Mouse (Mus musculus): ENCODE measurements around the gene Apobec2.
A peak's percentile ranks its signal among the peaks of the same experiment; 100 is the strongest.
"Not testable (repeated sequence)": the region's sequence is repeated elsewhere in the genome, so short reads cannot be mapped to it uniquely, and the experiment has no call there.

Gene Apobec2

DNA sequence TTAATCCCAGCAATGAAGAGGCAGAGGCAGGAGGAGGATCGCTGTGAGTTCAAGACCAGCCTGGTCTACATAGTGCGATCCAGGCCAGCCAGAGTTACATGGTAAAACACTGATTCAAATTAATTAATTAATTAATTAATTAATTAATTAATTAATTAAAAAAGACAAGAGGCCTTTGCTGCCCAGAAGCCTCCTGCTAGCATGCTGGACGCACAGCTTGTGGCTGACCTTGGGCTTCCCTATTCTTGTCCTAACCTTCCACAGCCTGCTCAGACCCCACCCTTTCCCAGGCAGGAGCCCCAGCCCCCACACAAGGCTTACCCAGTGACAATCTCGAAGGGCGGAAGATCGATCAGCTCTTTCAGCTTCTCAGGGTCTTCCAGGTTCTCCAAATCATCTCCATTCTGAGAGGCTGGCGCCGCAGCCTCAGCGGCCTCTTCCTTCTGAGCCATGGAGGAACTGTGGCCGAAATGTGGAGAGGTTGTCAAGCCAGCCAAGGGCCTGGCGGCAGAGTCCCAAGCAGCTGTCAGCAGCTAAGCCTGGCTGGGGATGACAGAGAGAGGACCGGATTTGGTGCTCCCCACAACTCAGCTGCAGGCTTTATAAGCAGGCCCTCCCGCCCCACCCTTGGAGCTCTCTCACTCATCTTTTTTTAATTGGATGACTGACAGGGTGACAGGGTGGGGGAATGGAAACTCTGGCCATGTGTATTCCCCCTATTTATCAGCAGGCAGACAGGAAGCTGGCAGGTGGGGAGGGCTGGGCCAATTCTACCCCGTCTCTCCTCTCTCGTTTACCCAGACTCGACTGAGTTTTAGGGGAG, at the start of gene Apobec2:
Apobec2 (minus strand) TSS at position 773 of the 823 bp plus-strand sequence.
- peak; percentile 39 for DNase-seq

DNA sequence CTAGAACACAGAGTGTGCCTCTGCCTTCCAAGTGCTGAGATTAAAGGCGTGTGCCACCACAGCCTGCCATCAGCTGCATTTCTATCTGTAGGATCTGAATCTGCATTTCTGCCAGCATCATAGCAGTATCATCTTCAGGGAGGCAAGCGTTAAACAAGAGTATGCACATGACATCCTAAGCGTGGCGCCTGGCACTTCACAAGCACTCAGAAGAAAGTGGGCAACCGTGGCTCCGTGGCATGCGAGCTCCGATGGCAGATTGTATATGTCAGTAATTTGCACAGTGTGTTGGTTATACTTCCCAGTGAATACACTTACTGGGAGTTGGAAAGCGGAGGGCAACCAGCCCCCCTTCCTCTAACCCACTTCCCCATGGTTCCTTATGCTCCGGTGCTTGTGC, 47.2 kb upstream of the Apobec2 start:
- DNase-seq: no peak

- DNase-seq: no peak
Observed at GRCm38 (mm10) chr17:48475444-48475843, 42.7 kb upstream of the Apobec2 start.

DNA sequence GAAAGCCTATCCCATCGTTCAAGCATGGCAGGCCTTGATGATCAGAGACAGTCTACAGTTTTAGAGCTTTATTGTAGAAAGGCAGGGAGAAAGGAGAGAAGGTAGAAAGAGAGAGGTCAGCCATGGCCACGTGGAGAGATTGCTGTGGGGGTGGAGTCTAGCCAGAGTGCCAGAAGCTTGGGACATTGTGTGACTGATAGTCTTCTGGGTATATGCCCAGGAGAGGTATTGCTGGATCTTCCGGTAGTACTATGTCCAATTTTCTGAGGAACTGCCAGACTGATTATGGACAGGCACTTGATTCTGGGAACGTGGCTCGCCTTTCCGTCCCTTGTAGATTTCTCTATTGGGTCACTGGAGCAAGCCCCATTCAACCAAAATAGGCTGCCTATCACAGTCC, 41.6 kb upstream of the Apobec2 start:
- not testable (repeated sequence) for DNase-seq

DNA sequence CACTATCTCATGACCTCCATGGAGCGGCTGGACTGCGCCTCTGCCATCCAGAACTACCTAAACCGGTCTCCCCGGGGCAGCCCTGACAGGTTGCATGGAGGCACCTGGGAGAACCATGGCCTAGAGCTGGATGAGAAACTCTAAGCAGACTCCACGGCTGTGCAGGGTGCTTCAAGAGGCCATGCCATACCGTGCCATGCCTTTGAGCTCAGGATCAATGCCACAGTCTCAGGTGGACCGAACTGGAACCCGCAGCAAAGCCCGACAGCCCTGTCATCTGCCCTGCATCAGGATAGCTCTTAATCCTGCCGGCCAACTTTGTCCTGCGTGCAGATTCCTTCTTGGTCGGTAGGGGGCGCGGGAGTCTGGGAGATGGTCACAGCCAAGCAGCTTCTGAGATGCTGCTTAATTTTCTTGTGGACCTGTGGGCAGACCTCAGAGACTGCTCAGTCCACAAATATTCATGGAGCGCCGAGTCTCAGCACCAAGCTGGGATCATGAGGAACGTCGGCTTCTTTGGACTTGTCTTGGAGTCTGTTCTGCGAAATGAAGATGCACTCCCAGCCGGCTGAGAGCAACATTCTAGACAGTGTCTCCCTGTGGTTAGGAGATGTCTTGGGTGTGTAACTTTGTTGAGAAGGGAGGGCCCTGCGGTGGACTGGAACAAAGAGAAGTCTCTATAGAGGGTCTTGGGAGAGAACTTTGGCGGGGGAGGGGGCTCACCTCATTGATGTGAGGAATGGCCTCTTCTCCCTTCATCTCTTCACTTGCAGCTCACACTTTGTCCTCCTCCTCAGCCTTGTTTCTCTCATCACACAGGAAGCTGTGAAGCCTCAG, 34.9 kb upstream of the Apobec2 start:
- peak; percentile 89 for DNase-seq

DNA sequence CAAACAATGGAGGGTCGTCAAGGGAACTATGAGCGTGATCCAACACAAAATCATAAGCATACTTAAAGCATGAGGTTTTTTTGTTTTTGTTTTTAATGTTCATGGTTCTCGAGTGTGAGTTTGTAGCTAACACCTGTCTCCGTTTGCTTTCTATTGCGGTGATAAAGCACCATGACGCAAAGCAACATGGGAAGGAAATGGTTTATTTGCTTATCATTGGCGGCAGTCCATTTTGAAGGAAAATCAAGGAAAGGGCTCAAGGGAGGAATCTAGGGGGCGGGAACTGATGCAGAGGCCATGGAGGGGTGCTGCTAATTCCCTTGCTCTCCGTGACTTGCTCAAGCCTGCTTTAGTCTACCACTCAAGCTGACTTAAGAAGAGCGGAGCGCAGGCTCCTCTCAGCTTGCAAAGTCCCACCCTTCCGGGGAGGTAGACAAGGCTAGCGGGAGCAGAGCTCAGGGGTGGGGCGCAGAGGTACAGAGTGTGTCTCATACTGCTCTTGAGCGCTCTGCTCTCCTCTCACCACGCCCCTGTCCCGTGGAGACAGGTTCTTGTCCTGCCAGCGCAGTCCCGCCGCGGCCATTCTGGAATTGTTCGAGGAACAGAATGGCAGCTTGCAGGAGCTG, 34.2 kb upstream of the Apobec2 start:
- DNase-seq: peak; percentile 82

DNA sequence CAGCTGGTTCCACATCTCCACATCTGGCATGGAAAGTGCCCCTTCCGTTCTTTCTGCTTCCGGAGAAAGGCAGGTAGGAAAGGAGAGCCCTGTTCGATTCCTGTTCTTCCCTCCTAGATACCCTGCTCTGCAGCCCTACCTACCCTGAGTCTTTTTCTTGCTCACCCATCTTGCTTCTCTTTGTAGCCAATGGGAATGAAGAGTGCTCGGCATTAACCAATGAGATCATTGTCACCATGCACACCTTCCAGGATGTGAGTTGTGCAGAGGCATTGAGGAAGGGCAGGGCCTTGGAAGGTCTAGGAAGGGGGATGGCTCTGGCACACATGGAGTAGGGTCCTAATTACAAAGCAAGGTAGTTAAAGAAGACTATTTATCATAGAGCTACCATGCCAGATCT, 30.7 kb upstream of the Apobec2 start:
- DNase-seq: no peak

GRCm38 (mm10) chr17:48462096-48462495, 29.4 kb upstream of the Apobec2 start:
- no peak for DNase-seq

GRCm38 (mm10) chr17:48457971-48458653, 25.4 kb upstream of the Apobec2 start:
- no peak for DNase-seq

GRCm38 (mm10) chr17:48455955-48456354, 23.2 kb upstream of the Apobec2 start:
- DNase-seq: no peak

- peak; percentile 87 for DNase-seq
Observed at GRCm38 (mm10) chr17:48454688-48455087, 22.0 kb upstream of the Apobec2 start, which contains the start of gene Unc5cl. TSS of gene Unc5cl (plus strand) at chr17:48454901.

- DNase-seq: no peak
Observed at GRCm38 (mm10) chr17:48454190-48454589, 21.5 kb upstream of the Apobec2 start.

- DNase-seq: peak; percentile 60
Observed at GRCm38 (mm10) chr17:48453489-48453888, 20.8 kb upstream of the Apobec2 start.

DNA sequence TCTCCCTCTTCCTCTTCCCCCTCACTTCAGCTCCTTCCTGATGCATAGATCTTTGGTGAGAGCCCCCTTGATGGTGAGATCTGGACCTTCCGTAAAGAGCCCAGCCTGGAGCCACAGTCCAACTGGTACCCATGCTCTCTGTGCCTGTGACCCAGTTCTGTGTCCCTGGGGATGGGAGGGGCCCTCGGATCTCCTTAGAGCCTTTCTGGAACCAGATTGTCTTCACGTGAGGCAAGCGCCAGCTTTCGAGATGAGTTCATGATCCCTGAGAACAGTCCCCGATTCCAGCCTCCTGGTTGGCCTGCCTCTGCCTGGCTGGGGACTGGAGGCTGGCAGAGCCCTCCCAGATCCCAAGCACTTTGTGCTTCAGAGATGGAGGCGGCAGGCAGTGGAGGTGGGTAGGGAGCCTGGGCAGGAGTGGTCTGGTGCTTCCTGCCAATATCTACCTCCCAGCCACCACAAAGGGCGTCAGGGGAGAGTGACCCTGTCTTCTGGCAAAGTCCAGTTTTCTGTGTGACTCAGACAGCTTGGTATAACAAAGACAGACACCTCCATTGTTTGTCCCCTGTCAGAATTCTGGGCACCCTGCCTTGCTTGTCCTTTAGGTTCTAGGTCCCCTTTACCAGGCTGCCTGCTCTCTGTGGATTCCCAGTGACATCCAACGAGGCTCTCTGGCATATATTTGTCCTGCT, 19.2 kb upstream of the Apobec2 start:
- peak; percentile 64 for DNase-seq

GRCm38 (mm10) chr17:48451353-48451675, 18.6 kb upstream of the Apobec2 start, which contains the start of gene Tspo2:
TSS of gene Tspo2 (minus strand) at chr17:48451522.
- DNase-seq: peak; percentile 90

- DNase-seq: peak; percentile 92
Observed at GRCm38 (mm10) chr17:48450666-48451352, 18.1 kb upstream of the Apobec2 start.

GRCm38 (mm10) chr17:48447675-48448074, 14.9 kb upstream of the Apobec2 start:
- peak; percentile 82 for DNase-seq

DNA sequence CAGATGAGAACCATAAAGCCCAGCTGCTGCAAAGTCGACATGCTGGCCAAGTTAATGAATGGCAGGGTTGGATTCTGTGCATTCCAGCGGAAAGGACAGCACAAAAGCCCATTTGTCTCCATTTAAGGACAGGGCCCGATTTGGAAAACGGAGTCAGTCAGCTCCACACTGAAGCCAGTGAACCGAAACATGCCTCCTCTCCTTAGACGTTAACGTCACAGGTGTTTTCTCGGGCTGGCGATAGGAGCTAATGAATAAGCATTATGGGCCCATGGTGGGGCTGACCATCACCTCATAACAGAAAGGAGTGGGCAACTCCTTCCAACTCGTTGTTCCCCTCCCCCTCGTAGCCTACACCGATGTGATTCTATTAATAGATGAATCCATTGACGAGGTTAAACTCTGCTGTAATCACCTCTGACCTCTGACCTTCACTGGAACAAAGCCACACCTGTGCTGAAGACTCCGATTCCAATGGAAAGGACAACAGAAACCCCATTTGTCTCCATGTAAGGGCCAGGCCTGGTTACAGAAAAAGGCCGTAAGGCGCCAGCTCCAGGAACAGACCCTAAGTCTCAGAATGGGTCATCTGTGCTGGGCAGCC, 10.9 kb upstream of the Apobec2 start:
- DNase-seq: no peak

GRCm38 (mm10) chr17:48442745-48443457, 10.2 kb upstream of the Apobec2 start:
- no peak for DNase-seq

- no peak for DNase-seq
Observed at GRCm38 (mm10) chr17:48437421-48437911, 4.7 kb upstream of the Apobec2 start.
